Mouse (Mus musculus): ENCODE measurements around the gene Dgat2l6.

Gene Dgat2l6

DNA sequence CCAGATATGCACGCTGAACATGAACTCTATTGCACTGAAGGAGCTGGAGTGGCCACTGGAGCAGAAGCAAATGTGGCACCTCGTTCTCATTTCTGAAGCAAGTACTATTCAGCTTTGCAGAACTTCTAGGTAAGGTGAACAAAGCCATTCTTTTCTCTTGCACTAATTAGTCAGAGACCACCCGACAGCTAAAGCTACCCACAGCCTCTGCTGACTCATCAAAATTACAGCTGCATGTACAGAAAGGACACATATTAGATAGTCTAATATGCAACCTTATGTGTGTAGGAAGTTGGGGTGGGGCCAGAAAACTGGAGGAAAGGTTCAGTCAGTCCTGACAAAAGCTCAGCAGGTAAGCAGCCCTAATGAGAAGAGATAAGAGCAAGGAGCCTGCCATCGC, at the start of gene Dgat2l6:
Gene Dgat2l6, plus strand, starts transcription at position 368 of the 400 bp plus-strand sequence.
- no peak for DNase-seq (ENCODE audit: low spot score in 2 of 2)

GRCm38 (mm10) chrX:100475569-100476223, 48.9 kb upstream of the Dgat2l6 start:
- DNase-seq (ENCODE audit: low spot score in 2 of 2): no peak

- DNase-seq (ENCODE audit: low spot score in 2 of 2): peak; percentile 22 to 43
Measured at GRCm38 (mm10) chrX:100480317-100480716, 44.3 kb upstream of the Dgat2l6 start.

DNA sequence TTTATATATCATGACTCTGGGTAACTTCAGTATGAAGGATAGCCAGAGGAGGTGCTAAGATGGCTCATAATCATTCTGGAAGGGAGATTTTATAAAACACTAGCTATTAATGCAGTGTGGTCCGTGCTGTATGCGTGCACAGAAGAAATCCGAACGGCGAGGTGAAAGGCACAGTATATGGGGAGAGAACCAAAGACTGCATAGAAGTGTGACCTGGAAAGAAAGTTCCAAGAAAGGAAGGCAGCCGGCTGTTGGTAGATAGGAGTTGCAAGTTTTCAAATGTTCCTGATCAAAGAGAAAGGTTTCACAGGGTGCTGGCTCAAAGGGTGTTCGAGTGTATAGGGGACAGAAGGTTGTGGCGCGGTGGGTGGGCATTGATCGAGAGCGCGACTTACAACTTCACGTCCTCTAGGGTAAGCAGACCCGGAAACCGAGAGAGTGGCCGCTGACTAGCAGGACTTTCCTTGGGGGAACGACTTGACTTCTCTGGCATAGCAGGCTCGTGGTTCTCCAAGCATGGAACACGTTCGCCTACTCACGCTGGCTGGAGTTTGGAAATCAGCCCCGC, 31.1 kb upstream of the Dgat2l6 start:
- DNase-seq (ENCODE audit: low spot score in 2 of 2): no peak

DNA sequence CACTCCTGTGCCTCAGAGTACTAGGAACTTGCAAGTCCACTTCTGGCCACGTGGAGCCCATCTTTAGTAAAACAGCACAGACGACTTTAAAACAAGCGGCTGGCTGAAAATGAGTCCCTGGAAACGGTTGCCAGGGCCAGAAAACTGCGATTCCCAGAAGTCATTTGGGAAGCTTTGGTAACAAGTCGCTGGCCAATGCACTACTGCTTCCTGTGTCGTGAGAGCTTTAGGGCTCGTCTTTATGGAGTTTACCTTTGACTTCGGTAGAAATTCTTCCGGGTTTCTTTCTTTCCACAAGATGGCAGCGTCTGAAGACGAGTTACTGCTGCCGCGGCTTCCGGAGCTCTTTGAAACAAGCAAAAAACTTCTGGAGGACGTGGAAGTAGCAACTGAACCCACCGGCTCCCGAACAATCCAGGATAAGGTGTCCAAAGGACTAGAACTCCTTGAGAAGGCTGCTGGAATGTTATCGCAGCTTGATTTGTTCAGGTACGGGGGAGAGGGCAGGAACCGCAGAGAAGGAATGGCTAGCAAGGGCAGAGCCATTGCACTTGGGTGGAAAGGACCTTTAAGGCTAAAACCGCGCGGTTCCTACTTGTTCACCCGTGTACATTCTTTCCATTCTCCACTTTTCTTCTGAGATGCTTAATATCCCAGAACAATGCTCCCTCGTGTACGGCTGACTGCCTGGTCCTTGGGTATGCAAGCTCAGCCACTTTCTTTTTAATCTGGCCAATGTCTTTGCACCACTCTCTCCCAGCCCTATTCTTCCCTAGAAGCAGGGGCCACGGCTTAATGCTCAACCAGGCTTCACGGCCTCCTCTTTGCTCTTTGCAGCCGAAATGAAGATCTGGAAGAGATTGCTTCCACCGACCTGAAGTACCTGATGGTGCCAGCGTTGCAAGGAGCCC, 30.3 kb upstream of the Dgat2l6 start, which contains the start of gene Igbp1:
Gene Igbp1, plus strand, starts transcription at position 224 of the 911 bp plus-strand sequence.
- DNase-seq (ENCODE audit: low spot score in 2 of 2): peak; percentile 19 to 62

- DNase-seq (ENCODE audit: low spot score in 2 of 2): no peak
Measured at GRCm38 (mm10) chrX:100504175-100504851, 20.3 kb upstream of the Dgat2l6 start.

DNA sequence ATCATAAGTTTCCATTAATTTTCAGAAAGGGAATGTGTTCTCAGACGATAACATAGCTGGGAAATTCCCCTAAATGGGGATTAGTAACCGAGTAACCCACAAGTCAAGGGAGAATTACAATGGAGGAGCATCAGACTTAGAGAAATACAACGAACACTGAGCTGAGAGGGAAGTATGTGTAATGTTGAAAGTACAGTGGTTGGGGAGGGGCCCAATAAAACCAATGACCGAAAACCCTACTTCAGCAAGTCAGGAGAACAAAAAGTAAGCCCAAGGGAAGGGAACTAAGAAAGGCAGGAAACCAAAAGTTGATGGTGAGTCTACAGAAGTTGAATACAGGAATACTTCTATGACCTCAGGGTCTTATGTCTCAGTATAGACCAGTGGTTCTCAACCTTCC, 16.5 kb upstream of the Dgat2l6 start:
- no peak for DNase-seq (ENCODE audit: low spot score in 2 of 2)

DNA sequence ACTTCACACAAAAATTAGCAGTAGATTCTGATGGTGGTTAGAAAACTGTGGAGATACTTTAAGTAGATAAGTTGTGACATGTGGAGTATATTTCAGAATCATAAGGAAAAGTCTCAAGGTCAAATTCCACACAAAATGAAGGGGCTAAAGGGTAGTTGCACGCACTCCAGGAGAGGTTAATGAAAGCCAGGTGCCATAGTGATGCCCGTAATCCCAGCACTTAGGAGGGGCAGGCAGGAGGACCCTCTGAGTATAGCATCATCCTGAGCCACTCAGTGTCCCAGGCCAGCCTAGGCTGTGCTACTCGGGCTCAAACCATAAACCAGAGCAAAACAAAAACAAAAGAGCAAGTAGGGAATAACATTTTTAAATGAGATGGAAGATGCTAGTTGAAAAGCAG, 14.7 kb upstream of the Dgat2l6 start:
- DNase-seq (ENCODE audit: low spot score in 2 of 2): no peak

DNA sequence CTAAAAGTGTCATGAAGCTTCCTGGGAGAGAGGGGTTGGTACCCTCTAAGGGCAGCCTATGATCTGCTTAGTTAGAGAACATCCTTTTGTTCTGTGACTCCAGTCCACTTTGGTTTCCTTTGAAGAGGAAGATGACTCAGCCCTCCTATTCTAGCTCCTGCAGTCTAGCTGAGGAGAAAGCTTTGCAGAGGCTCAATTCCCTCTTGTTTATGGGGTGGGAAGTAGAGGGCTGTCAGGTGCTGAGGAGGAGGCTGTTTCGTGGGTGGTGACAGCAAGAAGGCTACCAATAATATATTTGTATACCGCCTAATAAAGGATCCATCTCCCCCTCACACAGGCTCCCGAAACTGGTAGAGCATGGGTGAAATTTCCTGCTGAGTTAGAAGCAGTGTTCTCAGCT, 8.0 kb upstream of the Dgat2l6 start:
- DNase-seq (ENCODE audit: low spot score in 2 of 2): no peak

DNA sequence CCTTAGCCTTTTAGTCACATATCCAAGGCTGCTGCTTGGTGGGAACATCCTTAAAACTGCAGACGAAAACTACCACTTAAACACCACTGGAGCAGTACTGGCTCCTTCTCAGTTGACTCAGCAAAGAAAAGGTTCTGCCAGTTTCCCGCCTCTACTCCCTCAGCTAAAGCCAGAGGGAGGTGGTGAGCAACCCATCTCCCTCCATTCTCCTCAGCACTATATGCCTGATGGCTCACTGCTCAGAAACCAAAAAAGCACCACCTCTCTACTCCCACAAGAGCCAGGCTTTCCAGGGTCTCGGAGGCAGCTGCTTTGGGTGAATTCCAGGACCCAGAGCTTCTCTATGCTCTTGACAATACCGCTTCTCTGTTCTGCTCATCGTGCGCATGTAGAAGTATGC, 7.0 kb upstream of the Dgat2l6 start:
- DNase-seq (ENCODE audit: low spot score in 2 of 2): no peak

DNA sequence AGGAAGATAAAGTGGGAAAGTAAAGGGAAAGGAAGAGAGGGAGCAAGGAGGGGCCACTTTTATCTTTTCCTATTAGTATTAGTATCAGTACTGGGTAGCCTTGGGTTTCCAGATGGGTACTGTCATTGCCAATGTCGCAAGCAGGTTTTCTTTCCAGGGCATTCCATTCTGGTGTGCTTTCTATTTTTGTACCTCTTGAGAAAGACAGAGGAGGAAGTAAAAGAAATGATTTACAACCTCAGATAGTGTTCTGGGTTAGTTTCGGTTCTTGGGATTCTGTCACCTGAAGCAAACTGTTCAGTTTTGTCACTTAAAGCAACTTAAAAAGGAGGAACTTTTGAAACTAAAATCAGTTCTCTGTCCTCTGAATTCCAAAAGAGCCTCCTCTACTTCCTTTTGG, 6.1 kb upstream of the Dgat2l6 start:
- DNase-seq (ENCODE audit: low spot score in 2 of 2): no peak

- no peak for DNase-seq (ENCODE audit: low spot score in 2 of 2)
Measured at GRCm38 (mm10) chrX:100556026-100556425, 31.4 kb downstream of the Dgat2l6 start.

DNA sequence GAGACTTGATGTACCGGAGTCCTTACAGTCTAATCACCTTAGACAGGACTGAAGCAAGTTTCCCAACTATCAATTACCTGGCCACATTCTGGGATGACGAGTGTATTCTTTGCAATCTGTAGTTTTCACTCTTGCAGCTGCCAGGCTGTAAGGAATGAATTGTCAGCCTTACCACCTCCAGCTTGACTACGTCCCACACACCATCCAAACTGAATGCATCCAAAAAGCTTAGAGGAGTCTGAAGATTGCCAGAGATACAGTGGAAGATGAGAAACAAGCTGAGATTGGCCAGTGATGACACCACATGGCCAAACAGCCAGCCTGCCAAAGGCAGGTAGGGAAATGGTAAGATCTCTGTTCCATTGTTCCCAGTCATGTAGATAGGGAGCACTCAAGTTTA, 41.1 kb downstream of the Dgat2l6 start:
- no peak for DNase-seq (ENCODE audit: low spot score in 2 of 2)

GRCm38 (mm10) chrX:100571951-100572350, 47.3 kb downstream of the Dgat2l6 start, which contains the start of gene Awat1:
Gene Awat1, plus strand, starts transcription at chrX:100572251.
- DNase-seq (ENCODE audit: low spot score in 2 of 2): no peak

DNA sequence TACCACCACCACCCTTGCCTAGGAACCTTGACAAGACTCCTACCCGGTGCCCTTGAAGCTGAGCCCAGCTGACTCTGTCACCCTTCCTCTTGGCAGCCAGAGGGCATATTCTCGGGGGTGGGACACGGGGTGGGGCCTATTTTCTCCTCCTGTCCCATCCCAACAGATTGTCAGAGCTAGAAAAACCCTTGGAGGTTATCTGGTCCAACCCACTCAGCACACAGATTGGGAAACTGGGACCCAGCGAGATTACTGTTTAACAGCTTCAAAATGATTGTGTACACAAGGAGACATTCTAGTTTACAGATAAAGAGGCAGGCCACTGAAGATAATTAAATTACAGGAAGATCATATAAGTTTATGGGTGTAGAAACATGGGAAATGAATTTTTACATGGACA, 70.2 kb downstream of the Dgat2l6 start, which contains the start of gene P2ry4:
Gene P2ry4, minus strand, starts transcription at position 79 of the 400 bp plus-strand sequence.
- no peak for DNase-seq (ENCODE audit: low spot score in 2 of 2)
